Mouse (Mus musculus): ENCODE results near the gene Gm29049. TPM values are rescaled to one million over a fixed set of nuclear protein-coding genes. Genes with fewer than 3 reads are reported as not detected.

Gm29049 gene
- not detected for total RNA-seq (2023)

DNA sequence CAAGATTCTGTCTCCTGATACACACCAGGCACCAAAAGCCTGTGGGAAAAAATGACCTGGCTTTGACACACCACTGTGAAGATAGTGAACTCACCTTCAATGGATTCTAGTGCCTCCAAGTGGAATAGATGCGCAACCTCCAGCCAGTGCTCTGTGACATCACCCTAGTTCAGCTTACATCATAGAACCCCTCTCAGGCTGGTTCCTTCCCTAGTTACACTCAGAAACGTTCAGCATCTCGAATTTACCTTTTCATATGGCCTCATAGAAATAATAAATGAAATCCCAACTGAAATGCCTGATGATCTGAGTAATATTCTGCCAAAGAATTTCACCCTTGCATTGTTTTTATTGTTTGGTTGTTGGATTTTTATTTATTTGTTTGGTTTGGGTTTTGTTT, at the start of gene Gm29049:
Gene Gm29049 (minus strand): TSS at position 101 of the 400 bp plus-strand sequence.

Other genes with a start within 250 kb of the Gm29049 start
- not detected for gene Gm20825, start 74.3 kb upstream of the Gm29049 start, total RNA-seq (2023)

Measured in monocyte, adult 59 days (primary cell).